Mouse (Mus musculus) erythroblast, embryonic 14.5 days (primary cell): Measurements from ENCODE around the gene Psmd1.

ENCODE experiments used
- GATA1 ChIP-seq: IDR thresholded peaks from 2 replicates; pipeline ENCODE4 v1.6.1; 2012; ENCODE audit warnings: low read length, inconsistent platforms, mixed read lengths
- TAL1 ChIP-seq: IDR thresholded peaks from 3 replicates; pipeline ENCODE4 v1.6.1; 2012; ENCODE audit warnings: low read length, inconsistent platforms, mixed read lengths

DNA sequence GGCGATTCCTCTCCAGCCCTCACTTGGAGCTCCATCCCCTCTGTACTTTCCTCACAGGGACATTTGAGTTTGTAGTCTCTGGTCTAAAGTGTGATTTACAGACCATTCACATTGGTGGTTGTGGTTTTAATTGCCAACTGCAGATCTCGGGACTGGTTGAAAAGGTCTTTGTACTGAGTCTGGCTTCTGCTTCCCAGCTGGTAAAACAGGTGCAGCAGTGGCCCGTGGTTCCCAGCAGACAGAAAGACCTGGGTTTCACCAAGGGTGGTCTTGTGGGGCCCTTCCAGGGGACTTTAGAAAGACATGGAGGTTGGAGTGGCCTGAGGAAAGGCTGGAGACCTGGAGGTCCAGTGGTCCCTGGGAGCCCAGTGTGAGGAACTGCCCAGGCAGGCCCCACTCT, 9.2 kb upstream of the Psmd1 start:
- no peak for TF ChIP-seq GATA1
- no peak for TF ChIP-seq TAL1
